Mouse (Mus musculus) midbrain, embryonic 16.5 days (tissue): Measurements from ENCODE around the gene Ttc34. TPM values are rescaled to one million over a fixed set of nuclear protein-coding genes. Genes with fewer than 3 reads are reported as not detected.

ENCODE experiments used
- ATAC-seq: fragments of 200-750 bp; cut with Nextera tagmentation; 2 replicates; pipeline ENCODE4 v1.8.0; 2017; ENCODE audit warnings: moderate TSS enrichment
- H3K27ac ChIP-seq: fragments of 300-500 bp; sonication (generic); 2 replicates; pipeline ENCODE4 v1.5.1; 2014; ENCODE audit warnings: mild to moderate bottlenecking, low read length, mixed read lengths
- H3K27me3 ChIP-seq: fragments of 300-500 bp; sonication (generic); 2 replicates; pipeline ENCODE4 v1.6.1; 2014; ENCODE audit warnings: low read depth, low read length, mixed read lengths; ENCODE audit not compliant: control insufficient read depth, insufficient read depth
- H3K36me3 ChIP-seq: fragments of 300-500 bp; sonication (generic); 2 replicates; pipeline ENCODE4 v1.6.1; 2014; ENCODE audit warnings: mild to moderate bottlenecking, low read length, moderate library complexity, mixed read lengths; ENCODE audit not compliant: control insufficient read depth, insufficient read depth
- H3K4me1 ChIP-seq: fragments of 300-500 bp; sonication (generic); 2 replicates; pipeline ENCODE4 v1.6.1; 2014; ENCODE audit warnings: mild to moderate bottlenecking, low read length, mixed read lengths; ENCODE audit not compliant: control insufficient read depth, insufficient read depth
- H3K4me2 ChIP-seq: fragments of 300-500 bp; sonication (generic); 2 replicates; pipeline ENCODE4 v1.6.1; 2014; ENCODE audit warnings: mild to moderate bottlenecking, low read length, mixed read lengths
- H3K4me3 ChIP-seq: fragments of 300-500 bp; sonication (generic); 2 replicates; pipeline ENCODE4 v1.5.1; 2014; ENCODE audit warnings: low read depth, mild to moderate bottlenecking, low read length, moderate library complexity, mixed read lengths
- H3K9ac ChIP-seq: fragments of 300-500 bp; sonication (generic); 2 replicates; pipeline ENCODE4 v1.6.1; 2014; ENCODE audit warnings: low read depth, low read length, mixed read lengths
- H3K9me3 ChIP-seq: fragments of 300-500 bp; sonication (generic); replicated peaks from 2 replicates; pipeline ENCODE4 v1.6.1; 2014; ENCODE audit warnings: mild to moderate bottlenecking, low read length, mixed read lengths; ENCODE audit not compliant: control insufficient read depth, poor library complexity, severe bottlenecking
- WGBS: fragments of 180-500 bp; shearing (Covaris S2); extraction: QIAGEN DNeasy Blood & Tissue Kit; methylation state at CpG from one replicate; pipeline ENCODE4 v1.1.7; 2014; 5-methylcytosine and 5-hydroxymethylcytosine counted together
- polyA plus RNA-seq: library from polyadenylated mRNA; unstranded; fragments of >200 nt; fragmentation: Nextera tagmentation; extraction: Ambion mirVana; gene quantifications from 2 replicates; pipeline ENCODE4 v1.2.1, GENCODE M21; 2015

The Ttc34 gene
- polyA plus RNA-seq, 1 experiment from 2014 or later = 2.9 TPM

- Histone ChIP-seq H3K36me3 (no peaks in the 10 kb centered on the region), H3K9me3 (no peaks in the 10 kb centered on the region), H3K4me1 (no peaks in the 10 kb centered on the region), H3K27me3 (no peaks in the 10 kb centered on the region), H3K4me3 (no peak overlapping the region), H3K27ac (no peak overlapping the region), H3K4me2 (no peak overlapping the region), H3K9ac (no peak overlapping the region)
- no peak for ATAC-seq
- WGBS = 79% methylated on average over 2 of the region's 2 CpGs
These were observed 74.4 kb downstream of the Ttc34 start for GRCm38 (mm10) chr4:154911644-154912043.

- WGBS = 90% methylated on average over 3 of the region's 3 CpGs
These were observed 76.6 kb downstream of the Ttc34 start for GRCm38 (mm10) chr4:154913845-154914244.

GRCm38 (mm10) chr4:154914252-154914651, 77.0 kb downstream of the Ttc34 start:
- Histone ChIP-seq H3K4me3 (no peak overlapping the region), H3K4me2 (no peak overlapping the region), H3K9me3 (no peaks in the 10 kb centered on the region; the same call in 1 of the 2 replicates), H3K36me3 (no peaks in the 10 kb centered on the region), H3K9ac (no peak overlapping the region), H3K4me1 (no peaks in the 10 kb centered on the region), H3K27me3 (no peaks in the 10 kb centered on the region), H3K27ac (no peak overlapping the region)
- no peak for ATAC-seq
- 95% methylated on average over 4 of the region's 4 CpGs for WGBS

More at GRCm38 (mm10) chr4:154913845-154914244, 76.6 kb downstream of the Ttc34 start:
- Histone ChIP-seq H3K9me3 (no peaks in the 10 kb centered on the region; the same call in 1 of the 2 replicates), H3K27ac (no peak overlapping the region), H3K4me1 (no peaks in the 10 kb centered on the region), H3K27me3 (no peaks in the 10 kb centered on the region), H3K9ac (no peak overlapping the region), H3K4me3 (no peak overlapping the region), H3K4me2 (no peak overlapping the region), H3K36me3 (no peaks in the 10 kb centered on the region)
- ATAC-seq = no peak

GRCm38 (mm10) chr4:154914707-154915106, 77.4 kb downstream of the Ttc34 start:
- no peak overlapping the region for H3K9ac ChIP-seq
- no peak for ATAC-seq
- H3K4me1 ChIP-seq = no peaks in the 10 kb centered on the region
- no peaks in the 10 kb centered on the region for H3K36me3 ChIP-seq
- WGBS = 78% methylated on average over 3 of the region's 3 CpGs
- no peak overlapping the region for H3K27ac ChIP-seq
- no peaks in the 10 kb centered on the region; the same call in 1 of the 2 replicates for H3K9me3 ChIP-seq
- H3K27me3 ChIP-seq = no peaks in the 10 kb centered on the region
- H3K4me3 ChIP-seq = no peak overlapping the region
- no peak overlapping the region for H3K4me2 ChIP-seq

GRCm38 (mm10) chr4:154915286-154915685, 78.0 kb downstream of the Ttc34 start:
- H3K4me3 ChIP-seq = no peak overlapping the region
- H3K4me1 ChIP-seq = no peaks in the 10 kb centered on the region
- H3K36me3 ChIP-seq = no peaks in the 10 kb centered on the region
- H3K27me3 ChIP-seq = no peaks in the 10 kb centered on the region
- H3K27ac ChIP-seq = no peak overlapping the region
- H3K9ac ChIP-seq = no peak overlapping the region
- ATAC-seq = no peak
- no peak overlapping the region for H3K4me2 ChIP-seq
- no peaks in the 10 kb centered on the region; the same call in 1 of the 2 replicates for H3K9me3 ChIP-seq
- 86% methylated on average over 10 of the region's 10 CpGs for WGBS

GRCm38 (mm10) chr4:154916662-154917061, 79.4 kb downstream of the Ttc34 start:
- Histone ChIP-seq H3K36me3 (no peaks in the 10 kb centered on the region), H3K9me3 (no peaks in the 10 kb centered on the region; the same call in 1 of the 2 replicates), H3K9ac (no peak overlapping the region), H3K4me2 (no peak overlapping the region), H3K4me1 (no peaks in the 10 kb centered on the region), H3K27ac (no peak overlapping the region), H3K27me3 (no peaks in the 10 kb centered on the region), H3K4me3 (no peak overlapping the region)
- ATAC-seq = no peak
- WGBS = 90% methylated on average over 4 of the region's 4 CpGs

Other genes starting within 250 kb of the Ttc34 start
- 11.8 and 13.1 TPM in 2 replicates for gene Prdm16, start 200.6 kb upstream of the Ttc34 start, polyA plus RNA-seq
- gene Actrt2, start 169.6 kb upstream of the Ttc34 start, polyA plus RNA-seq = not detected in 2 replicates
- gene Mmel1, start 32.1 kb downstream of the Ttc34 start, polyA plus RNA-seq = 0.31 and 0.98 TPM in 2 replicates
- 59.3 and 64.5 TPM in 2 replicates for gene Fam213b, start 61.7 kb downstream of the Ttc34 start, polyA plus RNA-seq
- 0.42 TPM in 1 of 2 replicates, not detected in the other for gene Tnfrsf14, start 91.1 kb downstream of the Ttc34 start, polyA plus RNA-seq
- gene Hes5, start 123.5 kb downstream of the Ttc34 start, polyA plus RNA-seq = 107 and 135 TPM in 2 replicates
- 42.1 and 45.5 TPM in 2 replicates for gene Pank4, start 126.7 kb downstream of the Ttc34 start, polyA plus RNA-seq
- gene Plch2, start 219.3 kb downstream of the Ttc34 start, polyA plus RNA-seq = 23.3 and 25.4 TPM in 2 replicates
- 22.2 and 22.8 TPM in 2 replicates for gene Pex10, start 229.6 kb downstream of the Ttc34 start, polyA plus RNA-seq
- gene Rer1, start 248.9 kb downstream of the Ttc34 start, polyA plus RNA-seq = 121 and 124 TPM in 2 replicates
- 7.3 and 8.9 TPM in 2 replicates for gene Morn1, start 249.1 kb downstream of the Ttc34 start, polyA plus RNA-seq